Mouse (Mus musculus): ENCODE data around the gene Trmt112. TPM values are rescaled to one million over a fixed set of nuclear protein-coding genes. Genes with fewer than 3 reads are reported as not detected.

Trmt112 gene
- polyA plus RNA-seq, 1 experiment = 264 TPM

GRCm38 (mm10) chr19:6949951-6950350 lies 40.5 kb downstream of the Trmt112 start:
- Histone ChIP-seq H3ac (ENCODE audit: control insufficient read depth, insufficient read length, low read depth) (peak overlapping the region; percentile 39), H3K79me2 (ENCODE audit: control insufficient read depth, insufficient read depth) (no peaks in the 10 kb centered on the region), H3K36me3 (ENCODE audit: control insufficient read depth, insufficient read depth) (peaks cover 24% of the 10 kb centered on the region), H3K4me3 (ENCODE audit: insufficient read depth, poor library complexity, severe bottlenecking) (no peak overlapping the region), H3K79me3 (ENCODE audit: low read depth) (no peaks in the 10 kb centered on the region), H3K27me3 (ENCODE audit: control insufficient read depth, insufficient read depth, insufficient read length) (no peaks in the 10 kb centered on the region)
- TF ChIP-seq MAX (IDR thresholded peaks at IDR 0.05) (no peak), CEBPB (IDR thresholded peaks at IDR 0.05; ENCODE audit: low read depth) (no peak), USF1 (IDR thresholded peaks at IDR 0.05; ENCODE audit: low read depth) (no peak), MYOG (IDR thresholded peaks at IDR 0.05; ENCODE audit: control insufficient read depth, extremely low read depth, insufficient read length) (no peak), CTCF (IDR thresholded peaks at IDR 0.05; ENCODE audit: control insufficient read depth, insufficient read depth, insufficient read length) (no peak), MYOD1 (IDR thresholded peaks at IDR 0.05; ENCODE audit: control insufficient read depth, insufficient read length, low read depth) (no peak), FOSL1 (IDR thresholded peaks at IDR 0.05; ENCODE audit: insufficient read depth, low read length, poor library complexity, severe bottlenecking) (no peak)

GRCm38 (mm10) chr19:6950613-6951153 lies 41.2 kb downstream of the Trmt112 start:
- H3ac ChIP-seq (ENCODE audit: control insufficient read depth, insufficient read length, low read depth) = peak overlapping the region; percentile 92
- peaks cover 29% of the 10 kb centered on the region for H3K36me3 ChIP-seq (ENCODE audit: control insufficient read depth, insufficient read depth)
- no peaks in the 10 kb centered on the region for H3K79me2 ChIP-seq (ENCODE audit: control insufficient read depth, insufficient read depth)
- peak overlapping the region; percentile 46 for H3K4me3 ChIP-seq (ENCODE audit: insufficient read depth, poor library complexity, severe bottlenecking)
- no peaks in the 10 kb centered on the region for H3K27me3 ChIP-seq (ENCODE audit: control insufficient read depth, insufficient read depth, insufficient read length)
- no peaks in the 10 kb centered on the region for H3K79me3 ChIP-seq (ENCODE audit: low read depth)
- TF ChIP-seq CTCF (IDR thresholded peaks at IDR 0.05; ENCODE audit: control insufficient read depth, insufficient read depth, insufficient read length) (no peak), MAX (IDR thresholded peaks at IDR 0.05) (no peak), USF1 (IDR thresholded peaks at IDR 0.05; ENCODE audit: low read depth) (no peak), FOSL1 (IDR thresholded peaks at IDR 0.05; ENCODE audit: insufficient read depth, low read length, poor library complexity, severe bottlenecking) (no peak), MYOG (IDR thresholded peaks at IDR 0.05; ENCODE audit: control insufficient read depth, extremely low read depth, insufficient read length) (no peak), MYOD1 (IDR thresholded peaks at IDR 0.05; ENCODE audit: control insufficient read depth, insufficient read length, low read depth) (no peak), CEBPB (IDR thresholded peaks at IDR 0.05; ENCODE audit: low read depth) (no peak)

GRCm38 (mm10) chr19:6951381-6951968 lies 42.0 kb downstream of the Trmt112 start:
- Histone ChIP-seq H3K27me3 (ENCODE audit: control insufficient read depth, insufficient read depth, insufficient read length) (no peaks in the 10 kb centered on the region), H3K79me2 (ENCODE audit: control insufficient read depth, insufficient read depth) (no peaks in the 10 kb centered on the region), H3ac (ENCODE audit: control insufficient read depth, insufficient read length, low read depth) (peak overlapping the region; percentile 92), H3K36me3 (ENCODE audit: control insufficient read depth, insufficient read depth) (peaks cover 29% of the 10 kb centered on the region), H3K4me3 (ENCODE audit: insufficient read depth, poor library complexity, severe bottlenecking) (peak overlapping the region; percentile 46), H3K79me3 (ENCODE audit: low read depth) (no peaks in the 10 kb centered on the region)
- TF ChIP-seq MAX (IDR thresholded peaks at IDR 0.05) (peak; percentile 89), MYOG (IDR thresholded peaks at IDR 0.05; ENCODE audit: control insufficient read depth, extremely low read depth, insufficient read length) (no peak)

GRCm38 (mm10) chr19:6951994-6952711 lies 42.7 kb downstream of the Trmt112 start:
- TF ChIP-seq MYOG (IDR thresholded peaks at IDR 0.05; ENCODE audit: control insufficient read depth, extremely low read depth, insufficient read length) (no peak), CEBPB (IDR thresholded peaks at IDR 0.05; ENCODE audit: low read depth) (peak; percentile 3)
- Histone ChIP-seq H3K27me3 (ENCODE audit: control insufficient read depth, insufficient read depth, insufficient read length) (no peaks in the 10 kb centered on the region), H3K4me3 (ENCODE audit: insufficient read depth, poor library complexity, severe bottlenecking) (peak overlapping the region; percentile 46), H3K79me3 (ENCODE audit: low read depth) (no peaks in the 10 kb centered on the region), H3ac (ENCODE audit: control insufficient read depth, insufficient read length, low read depth) (peak overlapping the region; percentile 52), H3K36me3 (ENCODE audit: control insufficient read depth, insufficient read depth) (peaks cover 30% of the 10 kb centered on the region), H3K79me2 (ENCODE audit: control insufficient read depth, insufficient read depth) (no peaks in the 10 kb centered on the region)

- H3K4me3 ChIP-seq (ENCODE audit: insufficient read depth, poor library complexity, severe bottlenecking) = peak overlapping the region; percentile 46
These were observed 43.2 kb downstream of the Trmt112 start for GRCm38 (mm10) chr19:6952712-6953037.

GRCm38 (mm10) chr19:6954046-6954445 lies 44.5 kb downstream of the Trmt112 start:
- Histone ChIP-seq H3K4me3 (ENCODE audit: insufficient read depth, poor library complexity, severe bottlenecking) (no peak overlapping the region), H3ac (ENCODE audit: control insufficient read depth, insufficient read length, low read depth) (no peak overlapping the region), H3K79me2 (ENCODE audit: control insufficient read depth, insufficient read depth) (no peaks in the 10 kb centered on the region), H3K27me3 (ENCODE audit: control insufficient read depth, insufficient read depth, insufficient read length) (no peaks in the 10 kb centered on the region), H3K36me3 (ENCODE audit: control insufficient read depth, insufficient read depth) (peaks cover 49% of the 10 kb centered on the region), H3K79me3 (ENCODE audit: low read depth) (no peaks in the 10 kb centered on the region)
- TF ChIP-seq USF1 (IDR thresholded peaks at IDR 0.05; ENCODE audit: low read depth) = no peak
- no peak for TF ChIP-seq CEBPB (IDR thresholded peaks at IDR 0.05; ENCODE audit: low read depth)
- TF ChIP-seq FOSL1 (IDR thresholded peaks at IDR 0.05; ENCODE audit: insufficient read depth, low read length, poor library complexity, severe bottlenecking) = no peak
- no peak for TF ChIP-seq MAX (IDR thresholded peaks at IDR 0.05)
- no peak for TF ChIP-seq MYOG (IDR thresholded peaks at IDR 0.05; ENCODE audit: control insufficient read depth, extremely low read depth, insufficient read length)
- TF ChIP-seq CTCF (IDR thresholded peaks at IDR 0.05; ENCODE audit: control insufficient read depth, insufficient read depth, insufficient read length) = peak; percentile 21

More at GRCm38 (mm10) chr19:6952712-6953037, 43.2 kb downstream of the Trmt112 start:
- H3K36me3 ChIP-seq (ENCODE audit: control insufficient read depth, insufficient read depth) = peaks cover 35% of the 10 kb centered on the region
- TF ChIP-seq FOSL1 (IDR thresholded peaks at IDR 0.05; ENCODE audit: insufficient read depth, low read length, poor library complexity, severe bottlenecking) (no peak), CEBPB (IDR thresholded peaks at IDR 0.05; ENCODE audit: low read depth) (no peak), USF1 (IDR thresholded peaks at IDR 0.05; ENCODE audit: low read depth) (no peak), CTCF (IDR thresholded peaks at IDR 0.05; ENCODE audit: control insufficient read depth, insufficient read depth, insufficient read length) (no peak), MYOD1 (IDR thresholded peaks at IDR 0.05; ENCODE audit: control insufficient read depth, insufficient read length, low read depth) (no peak), MYOG (IDR thresholded peaks at IDR 0.05; ENCODE audit: control insufficient read depth, extremely low read depth, insufficient read length) (no peak), MAX (IDR thresholded peaks at IDR 0.05) (no peak)
- H3K79me2 ChIP-seq (ENCODE audit: control insufficient read depth, insufficient read depth) = no peaks in the 10 kb centered on the region
- peak overlapping the region; percentile 52 for H3ac ChIP-seq (ENCODE audit: control insufficient read depth, insufficient read length, low read depth)
- no peaks in the 10 kb centered on the region for H3K79me3 ChIP-seq (ENCODE audit: low read depth)
- H3K27me3 ChIP-seq (ENCODE audit: control insufficient read depth, insufficient read depth, insufficient read length) = no peaks in the 10 kb centered on the region

Data from C2C12 (cell line).